Mouse (Mus musculus): ENCODE measurements around the gene 4933406M09Rik.

GRCm38 (mm10) chr1:134385666-134386065 is at the start of gene 4933406M09Rik:
- TF ChIP-seq CTCF (conservative IDR thresholded peaks at IDR 0.05; ENCODE audit: insufficient read depth, insufficient read length, low read depth, low read length) (no peak), POLR2A (IDR thresholded peaks at IDR 0.05; ENCODE audit: low read depth, low read length) (no peak)

All from kidney, adult 2 months (tissue).